Mouse (Mus musculus): ENCODE data around the gene Nkd2.

DNA sequence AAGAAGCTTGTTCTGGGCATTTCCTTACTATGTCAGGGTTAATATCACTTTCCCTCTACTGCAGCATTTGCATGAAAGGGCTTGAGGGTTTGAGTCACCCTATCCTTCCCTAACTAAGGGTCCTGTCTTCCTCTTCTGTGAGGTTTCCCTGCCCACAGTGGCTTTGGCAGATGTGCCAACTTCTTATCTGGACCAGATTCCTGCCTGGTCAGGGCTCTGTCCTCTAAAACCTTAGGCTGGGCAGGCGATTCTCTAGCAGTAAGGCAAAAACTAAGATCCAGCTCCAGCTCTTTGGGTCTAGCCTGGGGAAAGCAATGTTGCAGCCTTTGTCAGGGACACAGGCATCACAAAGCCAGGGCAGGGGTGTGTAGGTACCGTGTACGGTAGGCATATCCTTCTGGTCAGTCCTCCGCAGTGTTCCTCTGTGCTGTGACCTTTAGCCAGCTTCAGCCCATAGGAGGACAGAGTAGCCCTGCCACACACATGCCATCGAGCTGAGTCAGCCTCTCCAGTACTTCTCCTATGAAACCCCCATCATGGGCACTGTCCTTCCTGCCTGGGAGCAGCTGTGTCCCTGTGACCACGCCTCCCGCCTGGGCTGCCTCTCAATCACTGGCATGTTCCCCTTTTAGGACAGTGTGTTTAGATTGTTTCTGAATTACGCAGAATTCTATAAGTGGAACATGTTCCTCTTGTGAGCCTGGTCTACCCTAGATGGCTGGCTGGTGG is 43.8 kb downstream of the Nkd2 start:
- TF ChIP-seq EP300 (IDR thresholded peaks at IDR 0.05; ENCODE audit: insufficient read depth, low read depth, low read length), result peak; percentile 95
- no peak for TF ChIP-seq CTCF (IDR thresholded peaks at IDR 0.05)
- TF ChIP-seq POLR2A (IDR thresholded peaks at IDR 0.05; ENCODE audit: insufficient read depth, low read depth, low read length), result no peak
